Mouse (Mus musculus) activated CD4-positive, CD25-positive, alpha-beta regulatory T cell, adult 9 weeks (primary cell): ENCODE measurements around the gene Vmn1r181. TPM values are rescaled to one million over a fixed set of nuclear protein-coding genes. Genes with fewer than 3 reads are reported as not detected.

ENCODE experiments used
- polyA plus RNA-seq: library from polyadenylated mRNA; unstranded; fragments of 100-300 nt; shearing (Covaris generic); gene quantifications from one replicate; pipeline ENCODE4 v1.2.1, GENCODE M21; 2017

Gene Vmn1r181
- not detected for polyA plus RNA-seq

GRCm38 (mm10) chr7:23974315-23974714 is at the start of gene Vmn1r181:
TSS of gene Vmn1r181 (plus strand) at chr7:23974615.

GRCm38 (mm10) chr7:23926678-23927077 is 47.7 kb upstream of the Vmn1r181 start, which contains the start of gene Vmn1r179:
TSS of gene Vmn1r179 (plus strand) at chr7:23926978.

GRCm38 (mm10) chr7:23950332-23950731 is 24.1 kb upstream of the Vmn1r181 start, which contains the start of gene Vmn1r180:
TSS of gene Vmn1r180 (plus strand) at chr7:23950632.

GRCm38 (mm10) chr7:24001391-24001790 is 27.0 kb downstream of the Vmn1r181 start, which contains the start of gene V1rd19:
TSS of gene V1rd19 (plus strand) at chr7:24001691.

Other genes starting within 250 kb of the Vmn1r181 start
- gene Vmn1r174, start 222.3 kb upstream of the Vmn1r181 start, polyA plus RNA-seq = not detected
- gene Vmn1r175, start 164.0 kb upstream of the Vmn1r181 start, polyA plus RNA-seq = not detected
- not detected for gene Vmn1r176, start 137.2 kb upstream of the Vmn1r181 start, polyA plus RNA-seq
- not detected for gene Vmn1r177, start 108.2 kb upstream of the Vmn1r181 start, polyA plus RNA-seq
- not detected for gene Vmn1r178, start 82.6 kb upstream of the Vmn1r181 start, polyA plus RNA-seq
- gene Vmn1r179, start 47.6 kb upstream of the Vmn1r181 start, polyA plus RNA-seq = not detected
- not detected for gene Vmn1r180, start 24.0 kb upstream of the Vmn1r181 start, polyA plus RNA-seq
- gene V1rd19, start 27.1 kb downstream of the Vmn1r181 start, polyA plus RNA-seq = not detected
- 0.05 TPM for gene Vmn1r183, start 78.6 kb downstream of the Vmn1r181 start, polyA plus RNA-seq
- gene Zfp180, start 107.3 kb downstream of the Vmn1r181 start, polyA plus RNA-seq = 35.7 TPM
- 1.1 TPM for gene Zfp112, start 137.7 kb downstream of the Vmn1r181 start, polyA plus RNA-seq
- gene Zfp235, start 159.6 kb downstream of the Vmn1r181 start, polyA plus RNA-seq = 19.9 TPM
- 1.7 TPM for gene Zfp114, start 200.4 kb downstream of the Vmn1r181 start, polyA plus RNA-seq
- 1.3 TPM for gene Zfp111, start 236.8 kb downstream of the Vmn1r181 start, polyA plus RNA-seq